Mouse (Mus musculus): Measurements from ENCODE around the gene Acot7.

Acot7 gene

GRCm38 (mm10) chr4:152294188-152294929 is 116.4 kb downstream of the Acot7 start:
- DNase-seq (ENCODE audit: low spot score): no peak

DNA sequence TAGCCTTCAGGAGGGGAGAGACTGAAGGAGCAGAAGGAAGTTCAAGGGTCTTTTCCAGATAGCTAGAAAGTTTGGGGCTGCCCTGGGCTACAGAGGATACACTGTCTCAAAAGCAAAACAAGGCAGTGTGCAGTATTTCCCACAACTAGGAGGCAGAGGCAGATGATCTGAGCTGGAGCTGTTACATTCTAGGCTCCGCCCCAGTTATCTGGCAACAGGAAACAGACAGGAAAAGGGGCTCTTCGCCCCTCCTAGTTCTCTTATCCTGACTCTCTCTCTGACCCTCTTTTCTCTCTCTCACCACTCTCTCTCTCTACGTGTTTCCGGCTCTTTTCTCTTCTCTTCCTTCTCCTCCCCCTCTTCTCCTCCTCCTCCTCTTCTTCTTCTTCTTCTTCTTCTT is 118.0 kb downstream of the Acot7 start:
- DNase-seq (ENCODE audit: low spot score): no peak

DNA sequence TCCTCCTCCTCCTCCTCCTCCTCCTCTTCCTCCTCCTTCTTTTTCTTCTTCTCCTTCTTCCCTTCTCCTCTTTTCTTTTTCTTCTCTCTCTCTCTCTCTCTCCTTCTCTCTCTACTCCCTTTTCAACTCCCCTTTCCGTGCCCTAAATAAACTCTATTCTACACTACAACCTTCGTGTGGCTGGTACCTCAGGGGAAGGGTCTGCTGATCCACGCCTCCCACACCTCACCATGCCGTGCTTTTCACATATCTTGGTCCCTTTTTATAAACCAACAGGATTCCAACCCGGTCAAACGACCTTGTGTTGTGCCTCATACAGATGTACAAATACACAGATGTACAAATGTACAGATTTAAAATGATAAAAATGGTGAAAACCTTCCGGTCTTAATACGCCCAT is 118.4 kb downstream of the Acot7 start:
- no peak for DNase-seq (ENCODE audit: low spot score)

DNA sequence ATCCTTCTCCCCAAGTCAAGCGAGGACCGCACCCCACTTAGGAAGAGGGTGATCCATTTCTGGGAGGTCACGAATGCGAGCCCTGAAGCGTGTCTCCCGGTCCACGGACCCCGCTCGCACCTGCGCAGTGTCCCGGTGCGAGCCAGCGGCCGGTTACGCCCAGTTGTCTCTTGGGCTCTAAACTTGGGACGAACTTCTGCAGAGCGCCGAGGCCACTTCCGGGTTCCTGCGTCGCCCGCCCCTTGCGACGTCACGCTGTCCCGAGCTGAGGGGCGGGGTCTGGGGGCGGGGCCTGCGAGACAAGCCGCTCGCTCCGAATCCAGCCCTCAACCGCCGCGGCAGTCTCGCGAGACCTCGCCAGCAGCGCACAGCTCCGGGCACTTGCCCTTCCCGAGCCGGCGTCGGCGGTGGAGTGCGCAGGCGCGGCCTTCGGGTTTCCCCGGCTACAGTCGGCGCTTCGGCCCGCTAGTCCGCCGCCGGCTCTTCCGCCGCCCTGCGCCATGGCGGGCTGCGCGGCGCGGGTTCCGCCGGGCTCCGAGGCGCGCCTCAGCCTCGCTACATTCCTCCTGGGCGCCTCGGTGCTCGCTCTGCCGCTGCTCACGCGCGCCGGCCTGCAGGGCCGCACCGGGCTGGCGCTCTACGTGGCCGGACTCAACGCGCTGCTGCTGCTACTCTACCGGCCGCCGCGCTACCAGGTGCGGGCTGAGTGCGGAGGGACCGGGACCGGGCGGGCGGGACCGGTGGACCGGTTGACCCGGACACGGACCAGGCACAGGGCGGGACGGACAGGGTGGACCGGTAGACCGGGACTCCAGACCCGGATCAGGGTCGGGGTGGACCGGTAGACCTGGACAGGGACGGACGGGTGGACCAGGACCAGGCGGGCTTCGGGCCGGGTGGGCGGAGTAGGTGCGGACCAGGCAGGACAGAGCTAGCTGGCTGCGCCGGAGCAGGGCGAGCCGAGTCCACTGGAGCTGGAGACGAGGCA is 119.2 kb downstream of the Acot7 start, which contains the start of gene Icmt:
TSS of gene Icmt (plus strand) at position 354 of the 988 bp plus-strand sequence.
- DNase-seq (ENCODE audit: low spot score): peak; percentile 100

DNA sequence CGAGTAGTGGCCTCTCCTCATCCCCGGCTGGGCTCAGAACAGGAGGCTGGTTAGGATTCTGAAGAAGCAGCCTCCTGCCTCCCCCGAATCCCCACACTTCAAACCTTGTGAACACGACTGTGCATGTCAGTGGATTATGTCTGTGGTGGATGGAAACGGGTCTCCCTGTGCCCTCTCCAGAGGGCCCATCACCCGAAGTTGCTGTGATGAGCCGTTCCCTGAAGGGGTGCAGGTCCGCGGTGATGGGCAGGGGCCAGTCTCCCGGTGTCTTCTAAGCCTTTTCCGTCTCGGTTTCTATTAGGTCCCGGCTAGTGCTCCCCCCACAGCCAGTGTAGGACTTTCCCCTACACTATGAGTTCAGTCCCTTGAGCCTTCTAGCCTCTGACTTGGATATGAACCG is 120.9 kb downstream of the Acot7 start:
- DNase-seq (ENCODE audit: low spot score): no peak

DNA sequence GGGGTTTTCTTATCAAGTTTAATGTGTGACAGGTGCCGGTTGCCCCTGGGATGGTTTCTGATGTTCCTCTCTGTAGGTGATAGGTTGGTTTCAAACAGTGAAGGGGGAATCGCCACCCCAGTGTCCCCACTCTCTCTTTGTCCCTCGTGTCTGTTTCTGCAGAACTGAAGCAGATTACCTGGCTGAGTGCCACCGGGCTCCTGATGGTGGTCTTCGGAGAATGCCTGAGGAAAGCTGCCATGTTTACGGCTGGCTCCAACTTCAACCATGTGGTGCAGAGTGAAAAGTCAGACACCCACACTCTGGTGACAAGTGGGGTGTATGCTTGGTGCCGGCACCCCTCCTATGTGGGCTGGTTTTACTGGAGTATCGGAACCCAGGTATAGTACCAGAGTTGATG is 122.4 kb downstream of the Acot7 start:
- DNase-seq (ENCODE audit: low spot score): no peak

DNA sequence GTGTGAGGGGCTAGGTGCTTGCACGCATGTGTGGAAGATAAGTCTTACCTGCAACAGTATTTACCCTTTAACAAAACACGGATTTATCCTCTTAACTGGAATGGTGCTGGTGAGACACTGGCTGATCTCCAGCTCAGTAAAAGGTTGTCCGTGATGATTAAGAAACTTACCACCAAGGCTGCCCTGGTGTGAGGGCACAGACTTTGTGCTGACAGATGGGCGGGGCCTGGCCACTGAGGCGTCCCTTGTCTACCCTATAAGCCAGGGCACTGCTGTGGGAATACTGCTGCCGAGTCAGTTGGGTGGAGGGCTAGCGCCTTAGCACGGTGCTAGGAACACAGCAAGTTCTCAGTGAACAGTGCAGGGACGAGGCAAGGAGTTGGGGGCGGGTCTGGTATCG is 124.1 kb downstream of the Acot7 start:
- DNase-seq (ENCODE audit: low spot score): no peak

GRCm38 (mm10) chr4:152303172-152303571 is 125.2 kb downstream of the Acot7 start:
- DNase-seq (ENCODE audit: low spot score): no peak

DNA sequence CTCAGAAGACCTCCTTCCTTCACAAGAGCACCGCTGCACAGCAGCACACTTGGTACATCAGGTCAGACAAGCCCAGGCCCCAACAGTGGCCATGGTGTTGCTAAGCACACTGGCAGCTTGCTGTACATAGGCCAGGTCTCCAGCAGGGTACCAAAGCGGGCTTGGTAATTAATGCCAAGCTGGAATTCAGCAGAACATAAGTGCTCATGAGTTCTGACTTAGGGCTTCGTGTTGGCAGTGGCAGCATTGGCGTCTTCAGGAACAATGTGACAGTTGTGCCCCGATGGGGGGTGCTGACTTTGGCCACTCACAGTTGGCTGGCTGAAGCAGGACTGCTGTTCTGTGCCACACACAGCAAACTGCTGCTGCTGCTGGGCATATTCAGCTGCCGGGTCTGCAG is 126.8 kb downstream of the Acot7 start:
- DNase-seq (ENCODE audit: low spot score): no peak

GRCm38 (mm10) chr4:152305991-152306390 is 128.1 kb downstream of the Acot7 start:
- no peak for DNase-seq (ENCODE audit: low spot score)

DNA sequence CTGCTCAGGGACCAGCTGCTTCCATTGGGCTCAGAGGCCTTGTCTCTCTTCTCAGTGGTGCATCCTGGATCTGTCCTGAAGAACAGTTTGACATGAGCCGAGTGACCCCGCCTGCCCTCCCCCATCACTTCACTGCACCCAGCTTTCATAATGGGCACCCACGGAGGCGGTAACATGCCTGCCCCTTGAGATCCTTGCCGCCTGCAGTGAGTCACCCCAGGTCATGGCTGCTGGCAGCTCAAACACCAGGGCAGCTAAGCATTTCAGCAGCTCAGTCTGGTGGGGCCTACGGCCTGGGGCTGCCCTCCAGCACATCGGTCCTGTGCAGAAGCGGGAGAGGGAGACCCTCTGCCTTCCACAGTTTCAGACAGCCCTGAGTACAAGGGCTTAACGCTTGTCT is 129.6 kb downstream of the Acot7 start:
- no peak for DNase-seq (ENCODE audit: low spot score)

GRCm38 (mm10) chr4:152312186-152312585 is 134.3 kb downstream of the Acot7 start:
- DNase-seq (ENCODE audit: low spot score): no peak

DNA sequence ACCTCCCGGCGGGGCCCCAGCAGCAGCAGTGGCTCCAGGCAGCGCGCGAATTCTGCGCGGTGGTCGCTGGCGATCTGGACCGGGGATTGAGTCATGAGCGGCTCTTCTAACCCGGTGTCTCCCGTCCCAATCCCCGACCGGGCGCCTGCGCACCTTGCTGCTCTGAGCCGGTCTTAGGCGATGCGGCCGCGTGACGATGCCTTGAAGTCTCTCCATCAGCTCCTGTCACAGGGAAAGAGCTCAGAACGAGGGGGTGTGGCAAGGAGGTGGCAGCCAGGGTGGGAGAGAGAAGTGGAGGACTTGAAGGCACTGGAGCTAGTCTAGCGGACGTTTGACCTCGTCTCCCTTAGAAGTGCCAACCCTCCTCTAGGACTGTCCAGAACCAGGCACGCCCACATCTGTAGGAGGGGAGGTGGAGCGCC is 135.3 kb downstream of the Acot7 start:
- no peak for DNase-seq (ENCODE audit: low spot score)

- no peak for DNase-seq (ENCODE audit: low spot score)
Observed at GRCm38 (mm10) chr4:152313934-152314333, 136.0 kb downstream of the Acot7 start.

DNA sequence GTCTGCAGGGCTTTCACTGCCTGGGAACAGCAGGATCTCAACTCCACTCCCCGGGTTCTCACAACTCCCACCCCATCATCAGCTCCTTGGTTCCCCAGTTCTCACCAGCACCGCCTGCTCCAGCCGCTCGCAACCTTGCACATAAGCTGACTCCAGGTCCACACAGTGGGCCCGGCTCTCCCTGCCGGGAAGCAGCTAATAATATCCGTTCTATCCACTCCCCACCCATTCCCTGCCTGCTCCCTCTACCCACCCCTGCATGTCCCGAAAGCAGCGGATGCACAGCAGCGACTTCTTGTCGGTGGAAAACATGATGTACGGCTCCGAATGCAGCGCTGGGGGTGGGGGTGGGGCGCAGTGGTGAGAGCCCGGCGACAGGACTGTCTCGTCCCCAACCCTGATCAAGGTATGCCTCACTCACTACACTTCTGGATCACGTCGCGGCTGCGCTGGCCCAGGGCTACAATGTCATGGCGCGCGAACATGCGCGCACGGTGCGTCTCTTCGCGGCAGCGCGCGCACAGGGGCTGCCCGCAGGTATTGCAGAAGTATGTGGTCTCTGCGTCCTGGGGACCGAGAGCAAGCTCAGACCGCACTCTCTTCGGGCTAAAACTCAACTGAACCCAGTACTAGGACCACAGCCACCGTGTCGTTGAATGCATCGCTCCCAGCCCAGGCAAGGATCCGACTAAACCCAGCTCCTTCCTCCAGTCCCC is 137.7 kb downstream of the Acot7 start:
- DNase-seq (ENCODE audit: low spot score): no peak

GRCm38 (mm10) chr4:152317631-152318033 is 139.7 kb downstream of the Acot7 start:
- no peak for DNase-seq (ENCODE audit: low spot score)

DNA sequence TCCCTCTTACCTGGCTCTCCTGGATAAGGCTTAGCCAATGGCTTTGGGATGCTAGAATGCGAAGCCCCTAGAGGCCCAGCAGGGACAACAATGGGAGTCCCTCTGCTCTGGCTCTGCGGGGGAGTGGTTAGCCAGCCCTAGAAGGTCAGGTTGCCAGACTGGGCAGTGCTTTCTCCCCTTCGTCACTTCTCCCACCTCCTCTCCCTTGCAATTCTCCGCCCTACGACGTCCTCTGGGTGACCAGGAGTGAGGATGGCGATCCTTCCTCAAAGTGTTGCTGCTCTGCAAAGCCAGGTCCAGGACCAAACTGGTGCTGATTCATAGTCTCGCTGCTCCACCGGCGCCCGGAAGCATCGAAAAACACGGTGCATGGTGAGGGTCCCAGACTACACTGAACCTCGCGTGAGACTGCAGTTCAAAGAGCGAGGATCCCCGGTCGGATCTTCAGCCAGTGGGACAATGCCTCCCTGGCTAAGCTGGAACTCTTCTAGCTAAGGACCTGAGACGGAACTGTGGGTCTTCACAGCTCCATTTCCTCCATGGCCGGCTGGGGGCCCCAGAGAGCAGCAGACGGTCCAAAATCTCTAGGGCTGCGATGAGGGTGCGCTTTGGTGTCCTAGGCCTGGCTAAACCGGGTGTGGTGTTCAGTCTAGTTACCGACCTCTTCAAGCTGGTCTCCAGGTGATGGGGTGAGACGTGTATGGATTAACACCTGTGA is 140.7 kb downstream of the Acot7 start, which contains the start of gene Rnf207:
TSS of gene Rnf207 (minus strand) at position 477 of the 718 bp plus-strand sequence.
- DNase-seq (ENCODE audit: low spot score): peak; percentile 30

All from testis, postnatal 14 days (tissue).